In genomic region chr3:156017676-156018230, GRCm38 (mm10) we compare ENCODE assay signal across 31 mouse cellular contexts.
DNase-seq lines count a peak whose midpoint lies in the region; ATAC-seq and TF ChIP-seq lines count a peak whose summit lies in the region.
"Had no signal": no experiment of that assay in that cellular context is flagged by ENCODE, and none has a peak within 500 bp of the region (broad histone marks: within the 10 kb centered on the region; RNA-seq: fewer than 3 reads in every experiment).

No protein-coding gene starts in this region.

- no peaks in the 10 kb centered on the region for H3K4me1 ChIP-seq in forebrain, embryonic 14.5 days (ENCODE audit: control insufficient read depth, insufficient read depth, low read length)
- no peaks in the 10 kb centered on the region for H3K4me1 ChIP-seq in forebrain, embryonic 15.5 days
- peaks cover 3% of the 10 kb centered on the region; the same call in 1 of the 2 replicates for H3K4me1 ChIP-seq in embryonic fibroblast, embryonic 13.5 days (ENCODE audit: control insufficient read depth, insufficient read depth, low read length)
- no peaks in the 10 kb centered on the region for H3K4me1 ChIP-seq in midbrain, embryonic 15.5 days
- no peaks in the 10 kb centered on the region for H3K4me1 ChIP-seq in midbrain, embryonic 13.5 days (replicated peaks)
- H3K4me1 ChIP-seq: heart, embryonic 13.5 days; limb, embryonic 12.5 days; megakaryocyte, embryonic 14.5 days had no signal

- no peak overlapping the region for H3K4me2 ChIP-seq in forebrain, embryonic 14.5 days (ENCODE audit: low read length)
- no peak overlapping the region for H3K4me2 ChIP-seq in forebrain, embryonic 15.5 days (replicated peaks)
- no peak overlapping the region for H3K4me2 ChIP-seq in midbrain, embryonic 15.5 days
- H3K4me2 ChIP-seq in midbrain, embryonic 13.5 days (replicated peaks): no peak overlapping the region
- H3K4me2 ChIP-seq: heart, embryonic 13.5 days; hindbrain, embryonic 14.5 days; limb, embryonic 12.5 days; liver, embryonic 11.5 days; midbrain, embryonic 12.5 days; neural tube, embryonic 12.5 days had no signal

- H3K27me3 ChIP-seq in forebrain, embryonic 14.5 days (replicated peaks; ENCODE audit: control insufficient read depth, insufficient read depth, low read length): no peaks in the 10 kb centered on the region
- no peaks in the 10 kb centered on the region for H3K27me3 ChIP-seq in forebrain, embryonic 15.5 days
- no peaks in the 10 kb centered on the region for H3K27me3 ChIP-seq in midbrain, embryonic 15.5 days (replicated peaks)
- H3K27me3 ChIP-seq in midbrain, embryonic 13.5 days: peaks cover 10% of the 10 kb centered on the region
- H3K27me3 ChIP-seq: heart, embryonic 13.5 days; limb, embryonic 12.5 days; megakaryocyte, embryonic 14.5 days; neural tube, embryonic 12.5 days had no signal

- 28% methylated on average over 7 of the region's 7 CpGs for whole genome bisulfite sequencing in forebrain, embryonic 14.5 days
- 27% methylated on average over 7 of the region's 7 CpGs for WGBS in forebrain, embryonic 15.5 days
- 34% methylated on average over 7 of the region's 7 CpGs for WGBS in midbrain, embryonic 15.5 days
- 32% methylated on average over 7 of the region's 7 CpGs for WGBS in midbrain, embryonic 13.5 days

- H3K36me3 ChIP-seq in forebrain, embryonic 14.5 days (ENCODE audit: control insufficient read depth, insufficient read depth, low read length): no peaks in the 10 kb centered on the region
- no peaks in the 10 kb centered on the region for H3K36me3 ChIP-seq in forebrain, embryonic 15.5 days
- H3K36me3 ChIP-seq in midbrain, embryonic 15.5 days (replicated peaks): no peaks in the 10 kb centered on the region
- no peaks in the 10 kb centered on the region for H3K36me3 ChIP-seq in midbrain, embryonic 13.5 days
- H3K36me3 ChIP-seq: heart, embryonic 13.5 days; limb, embryonic 12.5 days; midbrain, embryonic 12.5 days; neural tube, embryonic 12.5 days had no signal

- H3K4me3 ChIP-seq in forebrain, embryonic 14.5 days (ENCODE audit: low read depth, low read length): no peak overlapping the region
- no peak overlapping the region for H3K4me3 ChIP-seq in forebrain, embryonic 15.5 days
- no peak overlapping the region for H3K4me3 ChIP-seq in embryonic fibroblast, embryonic 13.5 days (ENCODE audit: insufficient read depth, low read length)
- no peak overlapping the region for H3K4me3 ChIP-seq in midbrain, embryonic 15.5 days
- H3K4me3 ChIP-seq in midbrain, embryonic 13.5 days (replicated peaks): no peak overlapping the region
- H3K4me3 ChIP-seq: heart, embryonic 13.5 days; left cerebral cortex, adult 2 months; limb, embryonic 12.5 days; megakaryocyte, embryonic 14.5 days; midbrain, embryonic 12.5 days; neural tube, embryonic 12.5 days had no signal

- H3K27ac ChIP-seq in forebrain, embryonic 14.5 days (ENCODE audit: low read depth, low read length): no peak overlapping the region
- H3K27ac ChIP-seq in forebrain, embryonic 15.5 days (replicated peaks): no peak overlapping the region
- H3K27ac ChIP-seq in embryonic fibroblast, embryonic 13.5 days (ENCODE audit: insufficient read depth, low read length): peak overlapping the region; percentile 40; the same call in 1 of the 2 replicates
- H3K27ac ChIP-seq in midbrain, embryonic 15.5 days: no peak overlapping the region
- H3K27ac ChIP-seq in midbrain, embryonic 13.5 days: no peak overlapping the region
- H3K27ac ChIP-seq: heart, embryonic 13.5 days; hindbrain, embryonic 14.5 days; left cerebral cortex, adult 2 months; limb, embryonic 12.5 days; midbrain, embryonic 12.5 days; neural tube, embryonic 12.5 days had no signal

- no peak overlapping the region for H3K9ac ChIP-seq in forebrain, embryonic 14.5 days (ENCODE audit: low read length)
- H3K9ac ChIP-seq in forebrain, embryonic 15.5 days (replicated peaks): no peak overlapping the region
- no peak overlapping the region for H3K9ac ChIP-seq in midbrain, embryonic 15.5 days
- H3K9ac ChIP-seq in midbrain, embryonic 13.5 days (replicated peaks): no peak overlapping the region
- H3K9ac ChIP-seq: forebrain, postnatal 0 days; heart, embryonic 13.5 days; hindbrain, embryonic 14.5 days; limb, embryonic 12.5 days; midbrain, embryonic 12.5 days; neural tube, embryonic 12.5 days had no signal

- TF ChIP-seq POLR2A in embryonic fibroblast, embryonic 13.5 days (IDR thresholded peaks at IDR 0.05; ENCODE audit: low read depth, low read length): no peak

- no peaks in the 10 kb centered on the region for H3K9me3 ChIP-seq in forebrain, embryonic 14.5 days (replicated peaks; ENCODE audit: control insufficient read depth, low read length)
- H3K9me3 ChIP-seq in forebrain, embryonic 15.5 days: no peaks in the 10 kb centered on the region
- no peaks in the 10 kb centered on the region for H3K9me3 ChIP-seq in midbrain, embryonic 15.5 days
- no peaks in the 10 kb centered on the region for H3K9me3 ChIP-seq in midbrain, embryonic 13.5 days
- H3K9me3 ChIP-seq: heart, embryonic 13.5 days; limb, embryonic 12.5 days; megakaryocyte, embryonic 14.5 days; midbrain, embryonic 12.5 days; neural tube, embryonic 12.5 days had no signal

- ATAC-seq in forebrain, embryonic 14.5 days: no peak
- ATAC-seq in forebrain, embryonic 15.5 days (replicated peaks): no peak
- ATAC-seq in midbrain, embryonic 15.5 days (replicated peaks): no peak
- no peak for ATAC-seq in midbrain, embryonic 13.5 days
- ATAC-seq: activated CD4-positive, CD25-positive, alpha-beta regulatory T cell, adult 4 months; forebrain, postnatal 0 days; intestine, postnatal 0 days had no signal

- DNase-seq in forebrain, embryonic 14.5 days (ENCODE audit: low spot score): peak; percentile 5
- peak; percentile 91 for DNase-seq in Muller cell, postnatal 12 days (ENCODE audit: inconsistent ontology term)
- no peak for DNase-seq in spleen, postnatal 14 days (ENCODE audit: low spot score in 2 of 2)
- DNase-seq: adrenal gland, adult 2 months; adrenal gland, postnatal 36 days; B cell, adult 2 months; cerebellum, adult 8-10 months; cerebellum, postnatal 25 days; forebrain, postnatal 0 days; gastrocnemius, postnatal 10 days; heart, postnatal 10 days; kidney, adult 9 months; kidney, postnatal 25 days; lung, postnatal 4 days; right cerebral cortex, postnatal 14 days; thymus, adult 2 months; thymus, postnatal 36 days had no signal

- TF ChIP-seq CTCF in embryonic fibroblast, embryonic 13.5 days (IDR thresholded peaks at IDR 0.05; ENCODE audit: borderline replicate concordance, insufficient read depth, low read length): no peak

Comparison
In these comparisons a context has a peak if more than half of its experiments do, and no peak if none do; other contexts are left out.
1. DNase-seq: peak in forebrain, embryonic 14.5 days (single experiment) and Muller cell, postnatal 12 days (single experiment); none in spleen, postnatal 14 days (0 of 2).